Mouse (Mus musculus) cerebellum, adult 8-10 months (tissue): ENCODE results near the gene Sf3a1.

Source experiments
- DNase-seq: peaks from one replicate; pipeline ENCODE4 v3.0.0; 2022

Sf3a1 gene

DNA sequence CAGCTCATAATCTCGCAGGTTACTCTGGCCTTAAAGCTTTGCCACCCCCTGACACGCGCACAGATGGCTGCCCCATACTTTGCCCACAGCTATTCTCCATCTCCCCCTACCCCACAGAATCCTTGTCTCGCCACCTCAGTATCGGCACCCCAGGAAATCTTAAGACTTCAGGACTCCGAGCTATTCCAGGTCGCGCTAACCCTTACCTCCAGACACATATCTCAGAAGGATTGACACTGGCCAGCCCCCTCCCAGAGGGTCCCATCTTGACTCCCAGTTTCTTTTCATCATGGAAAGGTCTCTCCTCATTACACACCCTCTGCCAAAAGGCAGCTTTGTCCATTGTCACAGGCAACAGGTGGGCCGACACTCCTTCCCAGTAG lies 27.2 kb downstream of the Sf3a1 start:
- peak; percentile 21 for DNase-seq

GRCm38 (mm10) chr11:4189182-4189581 lies 29.0 kb downstream of the Sf3a1 start:
- no peak for DNase-seq

DNA sequence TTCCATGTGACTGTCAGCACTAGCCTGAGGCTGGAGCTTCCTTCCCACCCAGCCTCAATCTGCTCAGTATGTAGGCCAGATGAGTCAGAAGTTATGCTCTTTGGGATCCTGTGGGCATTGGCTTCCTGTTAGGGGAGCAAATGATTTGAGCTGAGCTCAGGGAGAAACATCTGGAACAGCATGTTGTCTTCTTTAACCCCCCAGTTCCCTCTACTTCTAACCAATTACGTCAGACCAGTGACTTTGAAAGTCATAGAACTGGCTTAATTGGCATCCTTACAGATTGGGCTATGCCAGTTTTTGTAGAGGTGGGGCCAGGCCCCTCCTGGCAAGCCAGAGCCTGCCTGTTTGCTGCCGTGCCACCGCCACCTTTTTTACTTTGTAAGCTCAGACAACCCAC lies 30.5 kb downstream of the Sf3a1 start:
- no peak for DNase-seq

DNA sequence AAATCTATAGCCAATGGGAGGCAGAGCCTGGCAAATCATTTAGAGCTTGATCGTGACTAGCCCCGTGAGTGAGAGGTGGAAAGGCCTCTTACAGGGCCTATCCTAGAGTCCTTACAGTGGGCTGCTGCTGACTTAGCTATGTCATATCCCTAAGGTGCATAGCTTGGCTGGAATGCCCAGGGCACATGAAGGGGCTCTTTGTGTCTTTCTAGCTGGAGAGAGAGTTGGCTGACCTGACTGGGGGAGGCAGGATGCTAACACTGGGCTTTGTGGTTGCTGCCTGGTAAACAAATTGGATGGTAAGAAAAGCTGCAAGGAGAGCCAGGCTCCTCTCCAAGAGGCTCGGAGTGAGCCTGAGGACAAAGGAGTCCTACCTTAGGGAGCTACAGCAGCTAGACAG lies 32.6 kb downstream of the Sf3a1 start:
- DNase-seq = no peak

GRCm38 (mm10) chr11:4193420-4193819 lies 33.3 kb downstream of the Sf3a1 start:
- no peak for DNase-seq

GRCm38 (mm10) chr11:4195597-4196031 lies 35.5 kb downstream of the Sf3a1 start:
- no peak for DNase-seq

GRCm38 (mm10) chr11:4196636-4197035 lies 36.5 kb downstream of the Sf3a1 start:
- DNase-seq = no peak

DNA sequence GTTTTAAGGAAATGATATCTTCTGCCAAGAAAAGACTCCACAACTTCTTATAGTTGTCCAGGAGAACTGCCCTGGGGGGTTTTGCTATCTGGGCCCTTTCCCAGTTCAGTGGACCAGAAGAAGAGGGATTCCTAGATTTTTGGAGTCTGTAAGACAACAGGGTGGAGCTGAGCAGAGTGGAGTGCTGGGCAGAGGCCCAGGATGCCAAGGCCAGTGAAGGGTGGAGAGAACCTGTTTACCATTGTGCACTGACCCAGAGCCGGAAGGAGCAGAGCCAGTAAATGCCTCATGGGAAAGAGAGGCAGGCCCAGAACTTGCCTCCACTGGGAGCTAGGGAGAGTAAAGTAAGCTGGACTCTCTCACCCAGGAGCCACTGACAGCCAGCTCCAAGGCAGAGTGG lies 37.5 kb downstream of the Sf3a1 start:
- no peak for DNase-seq

GRCm38 (mm10) chr11:4201981-4202700 lies 42.0 kb downstream of the Sf3a1 start:
- DNase-seq = no peak

GRCm38 (mm10) chr11:4202995-4203704 lies 43.0 kb downstream of the Sf3a1 start:
- no peak for DNase-seq

DNA sequence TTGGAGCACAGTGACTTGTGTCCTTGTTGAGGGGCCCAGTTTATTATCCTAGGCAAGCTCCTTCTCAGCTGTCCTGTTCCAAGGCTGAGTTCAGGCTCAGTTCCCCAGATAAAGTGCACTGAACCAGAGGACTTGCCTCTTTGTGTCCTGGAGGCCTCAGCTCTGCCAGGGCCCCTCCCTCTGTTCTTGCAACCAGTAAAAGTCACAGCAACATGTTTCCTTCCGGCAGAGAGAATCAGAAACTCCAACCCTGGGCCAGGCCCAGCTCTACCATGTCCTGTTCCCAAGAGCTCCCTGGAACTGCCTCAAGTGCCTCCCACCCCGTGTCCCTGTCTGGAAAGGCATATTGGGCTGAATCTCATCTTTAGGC lies 43.5 kb downstream of the Sf3a1 start:
- DNase-seq = no peak

- no peak for DNase-seq
Observed at GRCm38 (mm10) chr11:4205097-4205655, 45.0 kb downstream of the Sf3a1 start.

DNA sequence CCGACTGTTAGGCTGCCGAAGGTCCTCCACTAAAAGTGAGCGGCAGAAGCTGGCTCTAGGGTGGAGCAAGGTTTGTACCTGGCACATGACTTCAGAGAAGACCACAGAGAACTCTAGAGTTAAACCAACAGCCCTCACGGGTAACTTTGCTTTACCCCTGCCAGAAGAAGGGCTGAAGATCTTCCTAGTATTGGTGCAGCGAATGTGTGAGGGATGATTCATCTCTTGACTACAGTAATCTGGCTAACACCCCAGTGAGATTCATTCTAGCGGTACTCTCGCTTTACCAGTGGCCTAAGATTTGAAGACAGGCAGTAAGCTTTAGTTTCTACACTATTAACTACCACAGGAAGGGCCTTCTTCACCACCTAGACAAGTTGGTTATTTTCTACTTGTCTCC lies 45.8 kb downstream of the Sf3a1 start:
- DNase-seq = no peak

- no peak for DNase-seq
Observed at GRCm38 (mm10) chr11:4206563-4206962, 46.4 kb downstream of the Sf3a1 start.

GRCm38 (mm10) chr11:4207655-4208054 lies 47.5 kb downstream of the Sf3a1 start:
- DNase-seq = no peak

DNA sequence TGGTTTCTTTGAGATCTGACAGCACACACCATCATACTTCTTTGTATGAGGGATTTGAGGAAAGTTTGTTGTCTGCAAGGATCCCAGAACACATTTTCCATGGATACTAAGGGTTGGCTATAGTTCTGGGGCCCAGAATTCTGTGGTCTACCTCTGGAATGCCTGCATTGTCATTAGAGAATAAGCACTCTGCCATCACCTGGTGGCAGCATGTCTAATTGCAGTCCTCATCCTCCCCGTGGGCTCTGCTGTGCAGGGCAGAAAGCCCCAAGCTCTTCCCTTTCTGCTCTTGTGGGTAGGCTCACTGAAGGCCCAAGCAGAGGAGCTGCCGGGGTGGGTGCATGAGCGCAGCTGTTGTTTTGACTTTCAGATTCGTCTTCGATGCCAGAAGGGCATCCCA lies 49.4 kb downstream of the Sf3a1 start:
- no peak for DNase-seq

GRCm38 (mm10) chr11:4210786-4211185 lies 50.6 kb downstream of the Sf3a1 start:
- DNase-seq = no peak

DNA sequence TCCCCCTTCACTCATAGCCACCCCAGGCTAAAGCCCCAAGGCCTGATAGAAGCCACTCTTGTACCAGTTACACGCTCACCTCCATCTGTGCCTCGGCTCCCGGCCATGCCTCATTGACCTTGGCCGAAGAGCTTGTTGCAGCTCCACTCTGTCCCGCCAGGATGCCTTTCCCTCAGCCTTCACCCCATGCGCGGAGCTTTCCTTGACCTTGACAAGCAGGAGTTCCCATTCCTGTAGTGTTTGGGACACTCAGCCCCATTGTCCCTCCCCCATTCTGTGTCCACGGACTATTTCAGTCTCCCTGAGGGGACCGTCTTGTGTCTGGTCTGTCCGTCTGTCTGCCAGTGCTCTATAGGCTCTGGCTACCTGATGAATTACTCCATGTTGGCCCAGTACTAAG lies 53.0 kb downstream of the Sf3a1 start:
- no peak for DNase-seq

GRCm38 (mm10) chr11:4214572-4214971 lies 54.4 kb downstream of the Sf3a1 start:
- DNase-seq = no peak

- no peak for DNase-seq
Observed at GRCm38 (mm10) chr11:4215061-4215460, 54.9 kb downstream of the Sf3a1 start.

GRCm38 (mm10) chr11:4216248-4217000 lies 56.3 kb downstream of the Sf3a1 start:
- no peak for DNase-seq

DNA sequence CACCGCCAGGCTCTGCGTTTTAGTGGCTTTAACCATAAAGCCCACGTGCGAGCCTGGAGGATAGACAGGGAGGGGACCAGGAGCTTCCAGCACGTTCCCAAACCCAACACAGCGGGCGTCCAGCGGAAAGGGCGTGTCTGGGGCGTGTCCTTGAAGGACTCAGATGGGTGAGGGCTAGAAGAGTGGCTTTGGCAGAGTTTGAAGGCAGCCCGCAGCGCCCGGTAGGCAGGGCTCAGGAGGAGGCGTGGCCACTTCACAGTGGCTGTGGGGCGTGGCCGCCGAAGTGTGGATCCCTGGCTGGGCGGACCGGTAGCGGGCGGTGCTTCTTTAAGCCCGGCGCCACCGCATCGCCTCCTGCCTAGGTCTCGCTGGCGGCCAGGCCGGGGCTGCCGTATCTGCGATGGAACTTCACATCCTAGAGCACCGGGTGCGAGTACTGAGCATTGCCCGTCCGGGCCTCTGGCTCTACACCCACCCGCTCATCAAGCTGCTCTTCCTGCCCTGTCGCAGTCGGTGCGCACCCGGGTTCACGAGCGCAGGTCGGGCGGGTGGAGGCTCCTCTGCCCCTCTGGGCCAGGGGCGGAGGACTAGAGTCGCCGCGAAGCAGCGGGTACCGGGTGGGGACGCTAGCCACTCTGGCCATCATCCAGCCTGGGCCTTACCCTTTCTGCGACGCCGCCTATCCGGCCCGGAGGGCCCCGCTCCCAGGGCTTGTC lies 57.9 kb downstream of the Sf3a1 start, which contains the start of gene Castor1:
TSS of gene Castor1 (plus strand) at position 312 of the 716 bp plus-strand sequence.
- peak; percentile 24 for DNase-seq

DNA sequence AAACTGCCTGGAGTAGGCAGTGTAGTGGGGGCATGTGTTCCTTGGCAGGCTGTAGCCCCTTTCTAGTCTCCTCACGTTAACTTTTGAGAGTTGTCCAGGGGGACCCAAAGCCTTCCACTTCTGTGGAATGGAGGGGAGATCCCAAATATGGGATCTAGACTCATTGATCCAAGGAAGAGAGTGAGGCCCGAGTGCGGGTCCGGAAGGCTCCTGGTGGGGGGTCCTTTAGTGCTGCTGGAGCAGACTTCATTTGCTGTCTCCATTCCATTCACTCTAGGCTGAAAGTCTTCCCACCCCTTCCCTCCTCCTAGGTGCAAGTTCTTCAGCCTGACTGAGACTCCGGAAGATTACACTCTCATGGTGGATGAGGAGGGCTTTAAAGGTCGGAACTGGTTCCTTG lies 58.5 kb downstream of the Sf3a1 start:
- no peak for DNase-seq
